Mouse (Mus musculus) intestine, embryonic 14.5 days (tissue): ENCODE data around the gene Gm49387. TPM values are rescaled to one million over a fixed set of nuclear protein-coding genes. Genes with fewer than 3 reads are reported as not detected.
A peak's percentile ranks its signal among the peaks of the same experiment; 100 is the strongest.

Experiments
- ATAC-seq: fragments of 200-750 bp; cut with Nextera tagmentation; replicated peaks from 2 replicates; pipeline ENCODE4 v1.8.0; 2017; ENCODE audit warnings: low read depth, moderate number of reproducible peaks, moderate TSS enrichment, moderate library complexity; ENCODE audit not compliant: low FRiP score, low TSS enrichment
- DNase-seq: peaks from one replicate; pipeline ENCODE4 v3.0.0-alpha.2; 2018; ENCODE audit warnings: low spot score
- H3K27ac ChIP-seq: fragments of 300-500 bp; sonication (generic); 2 replicates; pipeline ENCODE4 v1.5.1; 2014; ENCODE audit warnings: low read depth, mild to moderate bottlenecking, control low read depth
- H3K27me3 ChIP-seq: fragments of 300-500 bp; sonication (generic); replicated peaks from 2 replicates; pipeline ENCODE4 v1.6.1; 2014; ENCODE audit warnings: low read length, control low read depth; ENCODE audit not compliant: control insufficient read depth, insufficient read depth
- H3K36me3 ChIP-seq: fragments of 300-500 bp; sonication (generic); 2 replicates; pipeline ENCODE4 v1.6.1; 2014; ENCODE audit warnings: low read length, control low read depth; ENCODE audit not compliant: control insufficient read depth, insufficient read depth
- H3K4me1 ChIP-seq: fragments of 300-500 bp; sonication (generic); replicated peaks from 2 replicates; pipeline ENCODE4 v1.6.1; 2014; ENCODE audit warnings: low read length, control low read depth, mixed read lengths; ENCODE audit not compliant: control insufficient read depth, insufficient read depth
- H3K4me2 ChIP-seq: fragments of 300-500 bp; sonication (generic); 2 replicates; pipeline ENCODE4 v1.6.1; 2014; ENCODE audit warnings: low read length
- H3K4me3 ChIP-seq: fragments of 300-500 bp; sonication (generic); 2 replicates; pipeline ENCODE4 v1.5.1; 2014; ENCODE audit warnings: low read depth, low read length, control low read depth, mixed read lengths
- H3K9ac ChIP-seq: fragments of 300-500 bp; sonication (generic); 2 replicates; pipeline ENCODE4 v1.6.1; 2014; ENCODE audit warnings: mild to moderate bottlenecking, low read length
- H3K9me3 ChIP-seq: fragments of 300-500 bp; sonication (generic); 2 replicates; pipeline ENCODE4 v1.6.1; 2016; ENCODE audit warnings: low read length, control low read depth; ENCODE audit not compliant: control insufficient read depth
- WGBS: fragments of 180-500 bp; shearing (Covaris S2); extraction: QIAGEN DNeasy Blood & Tissue Kit; methylation state at CpG from one replicate; pipeline ENCODE4 v1.1.7; 2014; 5-methylcytosine and 5-hydroxymethylcytosine counted together
- polyA plus RNA-seq: library from polyadenylated mRNA; unstranded; fragments of >200 nt; fragmentation: Nextera tagmentation; extraction: Ambion mirVana; gene quantifications from 2 replicates; pipeline ENCODE4 v1.2.1, GENCODE M21; 2014

The Gm49387 gene
- polyA plus RNA-seq, 1 experiment from 2014 or later: 2.3 TPM

DNA sequence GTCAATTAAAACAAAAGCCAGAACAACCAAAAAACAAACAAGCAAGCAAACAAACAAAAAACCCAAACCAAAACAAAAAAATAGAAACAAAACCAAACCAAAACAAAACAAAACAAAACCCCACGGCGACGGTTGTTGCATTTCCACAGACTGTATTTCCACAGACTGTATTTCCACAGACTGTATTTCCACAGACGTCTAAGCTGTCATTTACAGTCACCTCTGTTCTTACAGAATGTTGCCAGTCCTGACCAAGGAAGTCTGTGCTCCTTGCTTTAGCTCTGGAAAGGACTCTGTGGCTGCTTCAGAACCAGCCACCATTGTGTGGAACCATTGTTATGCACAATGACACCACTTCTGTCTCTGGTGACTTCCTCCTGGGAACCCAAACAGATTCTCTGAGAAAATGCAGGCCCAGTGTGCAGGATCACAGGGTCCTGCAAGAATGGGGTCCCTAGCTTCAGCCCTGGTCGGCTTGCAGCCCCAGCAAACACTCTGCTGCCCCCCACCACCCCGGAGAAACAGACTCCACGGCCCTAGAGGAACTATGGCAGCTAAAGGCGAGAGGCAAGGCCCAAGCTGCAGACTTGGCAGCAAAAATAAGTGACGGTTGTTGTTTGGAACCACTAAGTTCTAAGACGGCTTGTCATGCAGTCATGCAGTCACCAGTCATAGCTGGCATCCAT is 31.1 kb upstream of the Gm49387 start:
- H3K9ac ChIP-seq: no peak overlapping the region
- 62% methylated on average over 10 of the region's 10 CpGs for WGBS
- DNase-seq: peak; percentile 49
- peaks cover 12% of the 10 kb centered on the region for H3K4me1 ChIP-seq
- no peak overlapping the region for H3K4me2 ChIP-seq
- H3K4me3 ChIP-seq: no peak overlapping the region
- no peak overlapping the region for H3K27ac ChIP-seq
- no peaks in the 10 kb centered on the region for H3K27me3 ChIP-seq
- no peaks in the 10 kb centered on the region for H3K9me3 ChIP-seq
- ATAC-seq: no peak
- peaks cover 8% of the 10 kb centered on the region for H3K36me3 ChIP-seq

DNA sequence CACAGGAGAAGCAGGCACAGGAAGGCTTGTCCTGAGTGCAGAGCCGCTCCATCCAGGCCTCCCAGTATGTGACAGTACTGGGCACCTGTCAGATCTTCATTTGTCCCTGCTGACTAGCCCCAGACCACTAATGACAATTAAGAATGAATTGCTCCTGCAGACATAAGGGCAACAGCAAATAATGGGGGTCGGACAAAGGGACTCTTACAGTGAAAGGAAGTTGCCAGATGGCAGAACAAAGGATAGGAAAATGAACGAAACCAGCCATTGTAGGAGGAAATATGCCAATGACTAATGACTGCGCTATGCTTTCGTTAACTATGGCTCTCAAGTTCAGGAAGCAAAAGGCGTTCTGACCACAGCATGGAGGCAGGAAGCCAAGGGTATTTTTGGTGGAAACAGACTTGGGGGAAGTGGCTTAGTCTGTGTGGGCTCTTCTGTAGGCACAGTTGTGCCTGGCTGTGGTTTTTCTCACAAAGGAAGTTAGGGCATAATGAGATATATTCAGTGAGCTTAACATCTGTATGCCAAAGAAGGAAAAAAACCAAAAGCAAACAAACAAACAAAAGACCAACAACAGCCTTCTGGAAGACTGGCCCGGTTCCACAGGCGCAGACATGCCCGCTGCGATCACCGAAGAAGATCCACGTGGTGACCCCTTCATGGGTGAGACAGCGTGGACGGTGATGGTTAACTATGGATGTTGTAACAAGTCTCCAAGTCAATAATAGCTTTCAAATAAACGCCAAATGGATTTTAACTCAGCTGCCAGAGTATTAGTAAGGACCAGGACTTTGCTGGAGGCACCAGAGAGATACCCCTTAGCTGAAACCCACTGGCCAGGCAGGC is 29.2 kb upstream of the Gm49387 start:
- H3K27ac ChIP-seq: peak overlapping the region; percentile 72
- H3K36me3 ChIP-seq: peaks cover 10% of the 10 kb centered on the region
- no peak overlapping the region for H3K9ac ChIP-seq
- peaks cover 22% of the 10 kb centered on the region for H3K4me1 ChIP-seq
- no peaks in the 10 kb centered on the region for H3K9me3 ChIP-seq
- H3K4me2 ChIP-seq: no peak overlapping the region
- WGBS: 77% methylated on average over 15 of the region's 15 CpGs
- ATAC-seq: no peak
- DNase-seq: no peak
- no peak overlapping the region for H3K4me3 ChIP-seq
- no peaks in the 10 kb centered on the region for H3K27me3 ChIP-seq

DNA sequence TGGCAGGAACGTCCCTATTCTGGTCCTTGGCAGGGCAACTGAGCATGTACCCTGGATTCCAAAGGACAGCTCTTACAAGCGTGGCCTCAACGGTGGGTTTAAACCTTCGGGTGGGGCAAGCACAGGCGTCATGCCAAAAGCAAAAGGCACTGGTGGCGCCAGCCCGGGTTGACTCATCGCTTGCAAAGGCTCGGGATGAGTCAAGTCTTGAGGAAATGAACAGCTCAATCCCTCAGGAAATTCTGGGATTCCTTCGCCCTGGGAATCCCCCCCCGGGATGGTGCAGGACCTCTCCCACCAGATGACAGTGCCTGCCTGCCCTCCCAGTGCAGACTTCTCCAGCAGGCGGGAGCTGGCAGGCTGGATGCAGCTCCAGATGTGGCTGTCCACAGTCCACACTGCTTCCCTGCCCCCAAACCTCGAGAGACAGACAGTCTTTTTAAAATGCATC is 28.5 kb upstream of the Gm49387 start:
- ATAC-seq (no peak), DNase-seq (peak; percentile 56)

DNA sequence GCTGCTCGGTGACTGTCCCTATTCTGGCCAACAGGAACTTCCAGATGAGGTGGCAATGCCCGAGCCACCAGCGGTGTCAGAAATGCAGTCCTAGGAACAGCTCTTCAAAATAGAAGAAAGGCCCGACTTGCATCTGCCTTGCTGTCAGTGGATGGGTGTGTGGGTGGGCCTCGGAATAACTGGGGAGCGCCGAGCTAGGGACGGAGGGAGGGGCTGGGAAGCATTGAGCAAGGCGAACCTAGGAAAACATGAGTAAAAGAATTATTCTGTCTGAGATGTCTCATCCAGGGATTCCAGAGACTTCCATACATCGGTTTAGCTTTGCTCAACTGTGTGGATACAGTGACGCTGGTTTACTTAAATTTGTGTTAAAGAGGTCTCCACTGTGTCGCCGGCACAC is 27.6 kb upstream of the Gm49387 start:
- Histone ChIP-seq H3K9ac (no peak overlapping the region), H3K4me2 (no peak overlapping the region), H3K27me3 (no peaks in the 10 kb centered on the region), H3K36me3 (peaks cover 10% of the 10 kb centered on the region), H3K9me3 (no peaks in the 10 kb centered on the region), H3K27ac (0 out of 2 replicates have a peak overlapping the region, but pooled peaks have one; percentile 8), H3K4me3 (no peak overlapping the region), H3K4me1 (peaks cover 37% of the 10 kb centered on the region)
- 85% methylated on average over 13 of the region's 13 CpGs for WGBS
- ATAC-seq: no peak
- DNase-seq: peak; percentile 49

More for the DNA sequence above, 28.5 kb upstream of the Gm49387 start:
- Histone ChIP-seq H3K4me3 (no peak overlapping the region), H3K4me1 (peaks cover 29% of the 10 kb centered on the region), H3K27me3 (no peaks in the 10 kb centered on the region), H3K9ac (no peak overlapping the region), H3K27ac (peak overlapping the region; percentile 72; the same call in 1 of the 2 replicates), H3K36me3 (peaks cover 10% of the 10 kb centered on the region), H3K9me3 (no peaks in the 10 kb centered on the region), H3K4me2 (no peak overlapping the region)
- WGBS: 60% methylated on average over 13 of the region's 13 CpGs

GRCm38 (mm10) chr14:31667741-31668140 is 27.1 kb upstream of the Gm49387 start:
- 82% methylated on average over 6 of the region's 6 CpGs for WGBS
- DNase-seq (peak; percentile 33), ATAC-seq (no peak)

GRCm38 (mm10) chr14:31666931-31667705 is 26.4 kb upstream of the Gm49387 start:
- WGBS: 95% methylated on average over 28 of the region's 28 CpGs
- Histone ChIP-seq H3K9ac (no peak overlapping the region), H3K9me3 (no peaks in the 10 kb centered on the region), H3K4me1 (peaks cover 49% of the 10 kb centered on the region), H3K4me2 (no peak overlapping the region), H3K4me3 (no peak overlapping the region), H3K27me3 (no peaks in the 10 kb centered on the region), H3K36me3 (peaks cover 10% of the 10 kb centered on the region), H3K27ac (no peak overlapping the region)
- DNase-seq (peak; percentile 45), ATAC-seq (no peak)

More at GRCm38 (mm10) chr14:31667741-31668140, 27.1 kb upstream of the Gm49387 start:
- Histone ChIP-seq H3K27me3 (no peaks in the 10 kb centered on the region), H3K27ac (no peak overlapping the region), H3K9me3 (no peaks in the 10 kb centered on the region), H3K4me2 (no peak overlapping the region), H3K4me1 (peaks cover 43% of the 10 kb centered on the region), H3K36me3 (peaks cover 10% of the 10 kb centered on the region), H3K4me3 (no peak overlapping the region), H3K9ac (no peak overlapping the region)

DNA sequence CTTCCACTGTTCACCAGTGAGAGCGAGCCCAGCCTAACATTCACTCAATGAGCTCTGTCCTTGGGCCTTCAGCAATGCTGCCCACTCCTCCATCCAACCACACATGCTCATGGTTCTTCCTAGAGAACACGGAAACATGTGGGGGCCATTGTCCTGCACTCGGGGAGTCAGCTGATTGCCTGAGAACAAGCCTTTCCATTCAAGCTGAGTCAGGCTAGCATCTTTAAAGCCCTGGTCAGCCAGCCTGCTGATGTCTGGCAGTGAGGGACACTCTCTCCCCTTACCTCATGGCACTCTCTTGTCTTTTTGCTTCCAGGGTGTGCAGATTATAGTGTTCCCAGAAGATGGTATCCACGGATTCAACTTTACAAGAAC is 24.9 kb upstream of the Gm49387 start:
- Histone ChIP-seq H3K4me2 (no peak overlapping the region), H3K27me3 (no peaks in the 10 kb centered on the region), H3K4me1 (peaks cover 56% of the 10 kb centered on the region), H3K9ac (no peak overlapping the region), H3K9me3 (no peaks in the 10 kb centered on the region), H3K4me3 (no peak overlapping the region), H3K27ac (peak overlapping the region; percentile 99), H3K36me3 (peaks cover 10% of the 10 kb centered on the region)
- 46% methylated on average over 4 of the region's 4 CpGs for WGBS
- DNase-seq (peak; percentile 51), ATAC-seq (no peak)

DNA sequence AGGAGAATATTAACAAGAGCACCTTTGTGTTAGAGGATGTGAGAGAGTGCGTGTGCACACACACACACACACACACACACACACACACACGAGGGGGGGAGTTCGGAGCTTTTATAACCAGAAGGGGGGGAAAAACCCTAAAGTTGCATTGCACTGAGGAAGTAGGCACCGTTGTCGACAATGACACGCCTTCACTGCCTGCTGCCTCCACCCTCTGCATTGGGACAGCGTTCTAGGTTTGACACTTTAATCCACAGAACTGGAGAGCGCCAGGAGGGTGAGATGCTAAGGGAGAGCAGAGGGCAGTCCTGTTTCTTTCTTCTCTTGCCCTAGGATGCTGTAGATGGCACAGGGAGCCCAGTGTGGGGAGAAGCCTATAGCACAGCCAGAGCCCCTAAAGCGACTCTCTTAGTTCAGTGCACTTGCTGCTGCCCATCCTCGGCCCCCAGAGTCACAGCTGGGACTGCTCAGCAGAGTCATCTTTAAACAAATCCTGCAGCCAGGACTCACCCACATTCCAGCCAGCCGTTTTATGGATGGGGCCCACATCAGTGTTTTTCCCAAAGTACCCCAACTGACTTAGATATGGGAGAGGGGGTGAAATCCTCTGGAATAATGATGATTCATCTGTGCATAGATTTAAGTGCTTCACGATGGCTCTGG is 24.4 kb upstream of the Gm49387 start:
- ATAC-seq: no peak
- Histone ChIP-seq H3K4me2 (no peak overlapping the region), H3K4me3 (no peak overlapping the region), H3K36me3 (peaks cover 10% of the 10 kb centered on the region), H3K27ac (peak overlapping the region; percentile 99), H3K4me1 (peaks cover 61% of the 10 kb centered on the region), H3K9me3 (no peaks in the 10 kb centered on the region), H3K9ac (no peak overlapping the region), H3K27me3 (no peaks in the 10 kb centered on the region)
- peak; percentile 59 for DNase-seq
- WGBS: 39% methylated on average over 12 of the region's 12 CpGs
